Mouse (Mus musculus): ENCODE measurements around the gene Tmem189. TPM values are rescaled to one million over a fixed set of nuclear protein-coding genes. Genes with fewer than 3 reads are reported as not detected.
"Not testable (repeated sequence)": the region's sequence is repeated elsewhere in the genome, so short reads cannot be mapped to it uniquely, and the experiment has no call there.

Tmem189 gene
- total and polyA plus RNA-seq, 2 experiments = 4.8 to 19.6 TPM

GRCm38 (mm10) chr2:167652694-167653093 is 36.9 kb downstream of the Tmem189 start:
- no peak overlapping the region for H3K4me3 ChIP-seq (ENCODE audit: insufficient read depth, low read depth, low read length)
- H3K79me2 ChIP-seq (ENCODE audit: control insufficient read depth, insufficient read depth, low read length) = peaks cover 21% of the 10 kb centered on the region
- no peak overlapping the region for H3K9ac ChIP-seq (ENCODE audit: low read depth, low read length)
- peak; percentile 71 for DNase-seq (ENCODE audit: extremely low read depth, low read depth, low spot score)
- H3K27ac ChIP-seq (replicated peaks; ENCODE audit: insufficient read depth, low read depth, low read length) = no peak overlapping the region
- 0 out of 2 replicates have a peak, but pooled peaks cover 3% of the 10 kb centered on the region for H3K36me3 ChIP-seq (ENCODE audit: control insufficient read depth, insufficient read depth, low read length)
- TF ChIP-seq POLR2A (IDR thresholded peaks at IDR 0.05; ENCODE audit: extremely low read depth, insufficient read depth, low read length) = no peak
- no peak for TF ChIP-seq CTCF (IDR thresholded peaks at IDR 0.05; ENCODE audit: low read depth, low read length)
- WGBS = 37% methylated on average over 7 of the region's 7 CpGs
- peaks cover 23% of the 10 kb centered on the region for H3K4me1 ChIP-seq (ENCODE audit: control insufficient read depth, insufficient read depth, low read length)
- H3K27me3 ChIP-seq (ENCODE audit: control insufficient read depth, insufficient read depth, low read length) = no peaks in the 10 kb centered on the region

- WGBS = 95% methylated on average over 9 of the region's 9 CpGs
- H3K36me3 ChIP-seq (ENCODE audit: control insufficient read depth, insufficient read depth, low read length) = 0 out of 2 replicates have a peak, but pooled peaks cover 3% of the 10 kb centered on the region
- no peak for DNase-seq (ENCODE audit: extremely low read depth, low read depth, low spot score)
- H3K4me1 ChIP-seq (ENCODE audit: control insufficient read depth, insufficient read depth, low read length) = peaks cover 20% of the 10 kb centered on the region
- no peak overlapping the region for H3K9ac ChIP-seq (ENCODE audit: low read depth, low read length)
- no peaks in the 10 kb centered on the region for H3K27me3 ChIP-seq (ENCODE audit: control insufficient read depth, insufficient read depth, low read length)
- H3K27ac ChIP-seq (replicated peaks; ENCODE audit: insufficient read depth, low read depth, low read length) = no peak overlapping the region
- TF ChIP-seq CTCF (IDR thresholded peaks at IDR 0.05; ENCODE audit: low read depth, low read length) (no peak), POLR2A (IDR thresholded peaks at IDR 0.05; ENCODE audit: extremely low read depth, insufficient read depth, low read length) (no peak)
- H3K4me3 ChIP-seq (ENCODE audit: insufficient read depth, low read depth, low read length) = no peak overlapping the region
- H3K79me2 ChIP-seq (ENCODE audit: control insufficient read depth, insufficient read depth, low read length) = peaks cover 17% of the 10 kb centered on the region
Measured at GRCm38 (mm10) chr2:167651622-167652021, 38.0 kb downstream of the Tmem189 start.

DNA sequence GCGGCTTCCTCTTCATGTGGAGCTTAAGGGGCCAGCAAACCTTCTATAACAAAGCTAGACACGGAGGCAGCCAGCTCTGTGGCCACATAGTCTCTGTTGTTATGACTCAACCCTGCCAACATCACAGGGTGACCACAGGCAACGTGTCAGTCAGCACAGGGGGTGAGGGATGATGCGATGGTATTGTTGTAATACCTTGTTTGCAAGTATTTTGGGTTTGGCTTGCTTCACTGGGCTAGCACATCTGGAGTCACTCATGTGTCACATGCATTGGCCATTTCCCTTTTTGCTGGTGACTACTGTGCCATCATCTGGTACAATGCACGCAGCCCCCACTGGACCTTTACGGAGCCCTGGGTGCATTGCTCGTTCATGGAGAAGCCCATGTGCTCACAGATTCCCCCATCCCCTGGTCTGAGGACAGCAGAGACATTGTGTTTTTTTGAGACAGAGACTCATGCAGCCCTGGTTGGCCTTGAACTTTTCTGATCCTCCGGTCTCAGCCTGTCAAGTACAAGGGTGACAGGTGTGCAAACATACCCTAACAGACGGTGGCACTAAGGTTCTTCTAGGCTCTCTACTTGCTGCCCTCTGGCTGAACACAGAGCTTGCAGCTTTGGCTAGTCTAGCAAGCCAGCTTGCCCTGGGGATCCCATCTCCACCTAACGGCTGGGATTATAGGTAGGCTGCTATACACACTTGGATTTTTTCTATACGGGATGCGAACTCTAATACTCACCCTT is 40.2 kb downstream of the Tmem189 start:
- Histone ChIP-seq H3K79me2 (ENCODE audit: control insufficient read depth, insufficient read depth, low read length) (peaks cover 13% of the 10 kb centered on the region), H3K27ac (replicated peaks; ENCODE audit: insufficient read depth, low read depth, low read length) (no peak overlapping the region), H3K4me1 (ENCODE audit: control insufficient read depth, insufficient read depth, low read length) (peaks cover 7% of the 10 kb centered on the region; the same call in 1 of the 2 replicates), H3K9ac (ENCODE audit: low read depth, low read length) (no peak overlapping the region), H3K36me3 (ENCODE audit: control insufficient read depth, insufficient read depth, low read length) (0 out of 2 replicates have a peak, but pooled peaks cover 3% of the 10 kb centered on the region), H3K27me3 (ENCODE audit: control insufficient read depth, insufficient read depth, low read length) (no peaks in the 10 kb centered on the region), H3K4me3 (ENCODE audit: insufficient read depth, low read depth, low read length) (no peak overlapping the region)
- DNase-seq (ENCODE audit: extremely low read depth, low read depth, low spot score) = peak; percentile 68
- WGBS = 67% methylated on average over 12 of the region's 12 CpGs
- no peak for TF ChIP-seq POLR2A (IDR thresholded peaks at IDR 0.05; ENCODE audit: extremely low read depth, insufficient read depth, low read length)
- no peak for TF ChIP-seq CTCF (IDR thresholded peaks at IDR 0.05; ENCODE audit: low read depth, low read length)

- Histone ChIP-seq H3K27ac (replicated peaks; ENCODE audit: insufficient read depth, low read depth, low read length) (no peak overlapping the region), H3K9ac (ENCODE audit: low read depth, low read length) (no peak overlapping the region), H3K4me1 (ENCODE audit: control insufficient read depth, insufficient read depth, low read length) (peaks cover 8% of the 10 kb centered on the region; the same call in 1 of the 2 replicates), H3K4me3 (ENCODE audit: insufficient read depth, low read depth, low read length) (no peak overlapping the region), H3K79me2 (ENCODE audit: control insufficient read depth, insufficient read depth, low read length) (peaks cover 3% of the 10 kb centered on the region; the same call in 1 of the 2 replicates), H3K27me3 (ENCODE audit: control insufficient read depth, insufficient read depth, low read length) (no peaks in the 10 kb centered on the region), H3K36me3 (ENCODE audit: control insufficient read depth, insufficient read depth, low read length) (0 out of 2 replicates have a peak, but pooled peaks cover 3% of the 10 kb centered on the region)
- 90% methylated on average over 4 of the region's 4 CpGs for WGBS
- TF ChIP-seq CTCF (IDR thresholded peaks at IDR 0.05; ENCODE audit: low read depth, low read length) (no peak), POLR2A (IDR thresholded peaks at IDR 0.05; ENCODE audit: extremely low read depth, insufficient read depth, low read length) (no peak)
- DNase-seq (ENCODE audit: extremely low read depth, low read depth, low spot score) = no peak
Measured at GRCm38 (mm10) chr2:167646411-167646810, 43.2 kb downstream of the Tmem189 start.

- 84% methylated on average over 13 of the region's 13 CpGs for WGBS
- not testable (repeated sequence) for H3K79me2 ChIP-seq (ENCODE audit: control insufficient read depth, insufficient read depth, low read length); H3K9ac ChIP-seq (ENCODE audit: low read depth, low read length); H3K36me3 ChIP-seq (ENCODE audit: control insufficient read depth, insufficient read depth, low read length); H3K4me3 ChIP-seq (ENCODE audit: insufficient read depth, low read depth, low read length); H3K27ac ChIP-seq (replicated peaks; ENCODE audit: insufficient read depth, low read depth, low read length); DNase-seq (ENCODE audit: extremely low read depth, low read depth, low spot score); H3K27me3 ChIP-seq (ENCODE audit: control insufficient read depth, insufficient read depth, low read length)
- peaks cover 13% of the 10 kb centered on the region; the same call in 1 of the 2 replicates for H3K4me1 ChIP-seq (ENCODE audit: control insufficient read depth, insufficient read depth, low read length)
Measured at GRCm38 (mm10) chr2:167643356-167644052, 46.1 kb downstream of the Tmem189 start.

All from liver, adult 2 months (tissue).